Mouse (Mus musculus): ENCODE data around the gene Itga6.

DNA sequence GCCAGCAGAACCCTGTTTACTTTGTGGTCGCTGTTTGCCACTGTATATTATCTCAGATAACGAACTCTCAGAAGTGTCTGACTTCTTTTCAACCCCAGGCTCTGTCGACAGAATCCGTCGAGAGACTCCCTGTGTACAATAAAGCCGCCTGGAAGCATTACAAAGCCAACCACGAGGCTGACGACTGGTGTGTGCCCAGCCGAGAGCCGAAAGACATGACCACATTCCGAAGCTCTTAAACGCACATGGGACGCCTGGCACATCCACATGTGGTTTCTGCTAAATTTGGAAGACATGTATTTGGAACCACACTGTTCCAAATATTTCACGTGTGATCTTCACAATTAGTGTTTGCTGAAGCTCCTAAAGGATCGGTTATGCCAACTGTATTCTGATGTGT lies 154.5 kb downstream of the Itga6 start:
- no peak for TF ChIP-seq GATA1 (IDR thresholded peaks at IDR 0.05; ENCODE audit: borderline replicate concordance, low read length)
- no peak for TF ChIP-seq FLI1 (IDR thresholded peaks at IDR 0.05; ENCODE audit: low read length)
